Mouse (Mus musculus): ENCODE results near the gene Gpam.

- TF ChIP-seq CTCF (IDR thresholded peaks at IDR 0.05; ENCODE audit: control insufficient read depth, insufficient read depth, low read length) (no peak), POLR2A (IDR thresholded peaks at IDR 0.05; ENCODE audit: borderline replicate concordance, control insufficient read depth, low read depth, low read length) (no peak)
Measured at GRCm38 (mm10) chr19:55171585-55171984, 44.5 kb upstream of the Gpam start.
